Mouse (Mus musculus) neural tube, embryonic 13.5 days (tissue): ENCODE results near the gene Bcl2l13. TPM values are rescaled to one million over a fixed set of nuclear protein-coding genes. Genes with fewer than 3 reads are reported as not detected.
"Not testable (repeated sequence)": the region's sequence is repeated elsewhere in the genome, so short reads cannot be mapped to it uniquely, and the experiment has no call there.

ENCODE experiments used
- ATAC-seq: fragments of 200-750 bp; cut with Nextera tagmentation; 2 replicates; pipeline ENCODE4 v1.8.0; 2017; ENCODE audit warnings: low read depth, mild to moderate bottlenecking, moderate TSS enrichment, moderate library complexity
- H3K27ac ChIP-seq: fragments of 300-500 bp; sonication (generic); replicated peaks from 2 replicates; pipeline ENCODE4 v1.5.1; 2015; ENCODE audit warnings: moderate library complexity, mild to moderate bottlenecking, inconsistent platforms
- H3K27me3 ChIP-seq: fragments of 300-500 bp; sonication (generic); 2 replicates; pipeline ENCODE4 v1.6.1; 2015; ENCODE audit warnings: mild to moderate bottlenecking, inconsistent platforms
- H3K36me3 ChIP-seq: fragments of 300-500 bp; sonication (generic); 2 replicates; pipeline ENCODE4 v1.6.1; 2015; ENCODE audit warnings: mild to moderate bottlenecking, inconsistent platforms
- H3K4me1 ChIP-seq: fragments of 300-500 bp; sonication (generic); replicated peaks from 2 replicates; pipeline ENCODE4 v1.6.1; 2015; ENCODE audit warnings: inconsistent platforms
- H3K4me2 ChIP-seq: fragments of 300-500 bp; sonication (generic); 2 replicates; pipeline ENCODE4 v1.6.1; 2015; ENCODE audit warnings: inconsistent platforms, mild to moderate bottlenecking, moderate library complexity
- H3K4me3 ChIP-seq: fragments of 300-500 bp; sonication (generic); 2 replicates; pipeline ENCODE4 v1.5.1; 2015; ENCODE audit warnings: mild to moderate bottlenecking, inconsistent platforms
- H3K9ac ChIP-seq: fragments of 300-500 bp; sonication (generic); 2 replicates; pipeline ENCODE4 v1.6.1; 2015; ENCODE audit warnings: moderate library complexity, mild to moderate bottlenecking, inconsistent platforms
- H3K9me3 ChIP-seq: fragments of 300-500 bp; sonication (generic); 2 replicates; pipeline ENCODE4 v1.6.1; 2016; ENCODE audit warnings: inconsistent platforms
- WGBS: fragments of 180-500 bp; shearing (Covaris S2); methylation state at CpG from one replicate; pipeline ENCODE4 v1.1.7; 2015; 5-methylcytosine and 5-hydroxymethylcytosine counted together
- polyA plus RNA-seq: library from polyadenylated mRNA; unstranded; fragments of >200 nt; fragmentation: Nextera tagmentation; extraction: Ambion mirVana; gene quantifications from 2 replicates; pipeline ENCODE4 v1.2.1, GENCODE M21; 2015

Gene Bcl2l13
- polyA plus RNA-seq, 1 experiment from 2014 or later: 23.6 TPM

- Histone ChIP-seq H3K4me3 (no peak overlapping the region), H3K9me3 (no peaks in the 10 kb centered on the region; the same call in 1 of the 2 replicates), H3K27me3 (peaks cover 7% of the 10 kb centered on the region), H3K4me1 (peaks cover 21% of the 10 kb centered on the region), H3K4me2 (no peak overlapping the region), H3K27ac (no peak overlapping the region), H3K36me3 (no peaks in the 10 kb centered on the region), H3K9ac (no peak overlapping the region)
- no peak for ATAC-seq
- 65% methylated on average over 3 of the region's 3 CpGs for WGBS
Observed at GRCm38 (mm10) chr6:120917975-120918374, 82.0 kb downstream of the Bcl2l13 start.

GRCm38 (mm10) chr6:120924791-120925321 lies 88.8 kb downstream of the Bcl2l13 start:
- not testable (repeated sequence) for H3K4me2 ChIP-seq, H3K36me3 ChIP-seq, H3K9me3 ChIP-seq, ATAC-seq, H3K4me1 ChIP-seq, H3K27ac ChIP-seq, H3K9ac ChIP-seq, H3K4me3 ChIP-seq, H3K27me3 ChIP-seq
- 69% methylated on average over 2 of the region's 2 CpGs for WGBS

GRCm38 (mm10) chr6:120926880-120927279 lies 90.9 kb downstream of the Bcl2l13 start:
- H3K27ac ChIP-seq: no peak overlapping the region
- 50% methylated on average over 2 of the region's 2 CpGs for WGBS
- H3K9me3 ChIP-seq: no peaks in the 10 kb centered on the region
- H3K4me1 ChIP-seq: no peaks in the 10 kb centered on the region
- H3K4me2 ChIP-seq: no peak overlapping the region
- no peak overlapping the region for H3K4me3 ChIP-seq
- no peak overlapping the region for H3K9ac ChIP-seq
- no peak for ATAC-seq
- peaks cover 18% of the 10 kb centered on the region for H3K36me3 ChIP-seq
- H3K27me3 ChIP-seq: no peaks in the 10 kb centered on the region

- no peaks in the 10 kb centered on the region for H3K9me3 ChIP-seq
- H3K9ac ChIP-seq: no peak overlapping the region
- no peak for ATAC-seq
- H3K4me1 ChIP-seq: no peaks in the 10 kb centered on the region
- H3K36me3 ChIP-seq: peaks cover 26% of the 10 kb centered on the region
- no peak overlapping the region for H3K4me2 ChIP-seq
- no peak overlapping the region for H3K4me3 ChIP-seq
- no peak overlapping the region for H3K27ac ChIP-seq
- H3K27me3 ChIP-seq: no peaks in the 10 kb centered on the region
- 74% methylated on average over 3 of the region's 3 CpGs for WGBS
Observed at GRCm38 (mm10) chr6:120927765-120928164, 91.8 kb downstream of the Bcl2l13 start.

GRCm38 (mm10) chr6:120929421-120929820 lies 93.4 kb downstream of the Bcl2l13 start:
- no peak for ATAC-seq
- 43% methylated on average over 1 of the region's 1 CpGs for WGBS
- H3K36me3 ChIP-seq: peaks cover 41% of the 10 kb centered on the region

GRCm38 (mm10) chr6:120930450-120931306 lies 94.7 kb downstream of the Bcl2l13 start:
- WGBS: 88% methylated on average over 6 of the region's 6 CpGs
- Histone ChIP-seq H3K4me3 (no peak overlapping the region), H3K4me1 (no peaks in the 10 kb centered on the region), H3K9ac (no peak overlapping the region), H3K4me2 (no peak overlapping the region), H3K27me3 (no peaks in the 10 kb centered on the region), H3K9me3 (no peaks in the 10 kb centered on the region), H3K27ac (no peak overlapping the region), H3K36me3 (peaks cover 54% of the 10 kb centered on the region)
- ATAC-seq: no peak

More at GRCm38 (mm10) chr6:120929421-120929820, 93.4 kb downstream of the Bcl2l13 start:
- no peaks in the 10 kb centered on the region for H3K9me3 ChIP-seq
- H3K4me2 ChIP-seq: no peak overlapping the region
- no peak overlapping the region for H3K4me3 ChIP-seq
- H3K9ac ChIP-seq: no peak overlapping the region
- no peaks in the 10 kb centered on the region for H3K27me3 ChIP-seq
- H3K4me1 ChIP-seq: no peaks in the 10 kb centered on the region
- no peak overlapping the region for H3K27ac ChIP-seq

GRCm38 (mm10) chr6:120932597-120932996 lies 96.6 kb downstream of the Bcl2l13 start:
- no peak overlapping the region for H3K9ac ChIP-seq
- WGBS: 94% methylated on average over 12 of the region's 12 CpGs
- no peak overlapping the region for H3K4me3 ChIP-seq
- H3K4me1 ChIP-seq: no peaks in the 10 kb centered on the region
- no peak overlapping the region for H3K27ac ChIP-seq
- no peaks in the 10 kb centered on the region for H3K27me3 ChIP-seq
- peaks cover 58% of the 10 kb centered on the region for H3K36me3 ChIP-seq
- H3K9me3 ChIP-seq: no peaks in the 10 kb centered on the region
- ATAC-seq: no peak
- no peak overlapping the region for H3K4me2 ChIP-seq

- Histone ChIP-seq H3K4me3 (no peak overlapping the region), H3K4me1 (no peaks in the 10 kb centered on the region), H3K36me3 (peaks cover 62% of the 10 kb centered on the region), H3K4me2 (no peak overlapping the region), H3K9me3 (no peaks in the 10 kb centered on the region), H3K27me3 (no peaks in the 10 kb centered on the region), H3K27ac (no peak overlapping the region), H3K9ac (no peak overlapping the region)
- WGBS: 92% methylated on average over 7 of the region's 7 CpGs
- ATAC-seq: no peak
Observed at GRCm38 (mm10) chr6:120933670-120934069, 97.7 kb downstream of the Bcl2l13 start.

- H3K9me3 ChIP-seq: no peaks in the 10 kb centered on the region
- H3K4me2 ChIP-seq: no peak overlapping the region
- ATAC-seq: no peak
- peaks cover 58% of the 10 kb centered on the region for H3K36me3 ChIP-seq
- H3K27me3 ChIP-seq: no peaks in the 10 kb centered on the region
- H3K4me3 ChIP-seq: no peak overlapping the region
- no peak overlapping the region for H3K9ac ChIP-seq
- H3K4me1 ChIP-seq: no peaks in the 10 kb centered on the region
- H3K27ac ChIP-seq: no peak overlapping the region
- 77% methylated on average over 4 of the region's 4 CpGs for WGBS
Observed at GRCm38 (mm10) chr6:120934176-120934575, 98.2 kb downstream of the Bcl2l13 start.

GRCm38 (mm10) chr6:120937104-120937617 lies 101.1 kb downstream of the Bcl2l13 start:
- no peak overlapping the region for H3K27ac ChIP-seq
- H3K4me2 ChIP-seq: no peak overlapping the region
- WGBS: 82% methylated on average over 16 of the region's 16 CpGs
- H3K36me3 ChIP-seq: peaks cover 42% of the 10 kb centered on the region
- ATAC-seq: no peak
- no peaks in the 10 kb centered on the region for H3K4me1 ChIP-seq
- no peaks in the 10 kb centered on the region for H3K9me3 ChIP-seq
- H3K9ac ChIP-seq: no peak overlapping the region
- no peak overlapping the region for H3K4me3 ChIP-seq
- H3K27me3 ChIP-seq: no peaks in the 10 kb centered on the region

GRCm38 (mm10) chr6:120937999-120938608 lies 102.1 kb downstream of the Bcl2l13 start:
- Histone ChIP-seq H3K4me3 (no peak overlapping the region), H3K9ac (no peak overlapping the region), H3K27ac (no peak overlapping the region), H3K4me2 (no peak overlapping the region), H3K36me3 (peaks cover 36% of the 10 kb centered on the region), H3K4me1 (no peaks in the 10 kb centered on the region), H3K9me3 (no peaks in the 10 kb centered on the region), H3K27me3 (no peaks in the 10 kb centered on the region)
- 84% methylated on average over 11 of the region's 11 CpGs for whole genome bisulfite sequencing
- ATAC-seq: no peak

- H3K4me3 ChIP-seq: no peak overlapping the region
- 95% methylated on average over 12 of the region's 12 CpGs for WGBS
- no peak overlapping the region for H3K27ac ChIP-seq
- no peaks in the 10 kb centered on the region for H3K4me1 ChIP-seq
- no peak overlapping the region for H3K4me2 ChIP-seq
- H3K36me3 ChIP-seq: peaks cover 30% of the 10 kb centered on the region
- no peaks in the 10 kb centered on the region for H3K27me3 ChIP-seq
- no peak for ATAC-seq
- H3K9ac ChIP-seq: no peak overlapping the region
- no peaks in the 10 kb centered on the region for H3K9me3 ChIP-seq
Observed at GRCm38 (mm10) chr6:120938763-120939450, 102.9 kb downstream of the Bcl2l13 start.
